Mouse (Mus musculus) midbrain, embryonic 13.5 days (tissue): ENCODE measurements around the gene Fbxo42. TPM values are rescaled to one million over a fixed set of nuclear protein-coding genes. Genes with fewer than 3 reads are reported as not detected.

Source experiments
- ATAC-seq: fragments of 200-750 bp; cut with Nextera tagmentation; 2 replicates; pipeline ENCODE4 v1.8.0; 2017; ENCODE audit warnings: mild to moderate bottlenecking, moderate TSS enrichment, moderate library complexity
- H3K27ac ChIP-seq: fragments of 300-500 bp; sonication (generic); 2 replicates; pipeline ENCODE4 v1.5.1; 2015; ENCODE audit warnings: inconsistent platforms, mild to moderate bottlenecking, moderate library complexity
- H3K27me3 ChIP-seq: fragments of 300-500 bp; sonication (generic); 2 replicates; pipeline ENCODE4 v1.6.1; 2015; ENCODE audit warnings: mild to moderate bottlenecking, inconsistent platforms
- H3K36me3 ChIP-seq: fragments of 300-500 bp; sonication (generic); 2 replicates; pipeline ENCODE4 v1.6.1; 2015; ENCODE audit warnings: mild to moderate bottlenecking, inconsistent platforms
- H3K4me1 ChIP-seq: fragments of 300-500 bp; sonication (generic); replicated peaks from 2 replicates; pipeline ENCODE4 v1.6.1; 2015; ENCODE audit warnings: inconsistent platforms
- H3K4me2 ChIP-seq: fragments of 300-500 bp; sonication (generic); replicated peaks from 2 replicates; pipeline ENCODE4 v1.6.1; 2015; ENCODE audit warnings: moderate library complexity, mild to moderate bottlenecking, inconsistent platforms
- H3K4me3 ChIP-seq: fragments of 300-500 bp; sonication (generic); replicated peaks from 2 replicates; pipeline ENCODE4 v1.5.1; 2015; ENCODE audit warnings: mild to moderate bottlenecking, inconsistent platforms
- H3K9ac ChIP-seq: fragments of 300-500 bp; sonication (generic); replicated peaks from 2 replicates; pipeline ENCODE4 v1.6.1; 2015; ENCODE audit warnings: mild to moderate bottlenecking, inconsistent platforms
- H3K9me3 ChIP-seq: fragments of 300-500 bp; sonication (generic); 2 replicates; pipeline ENCODE4 v1.6.1; 2016; ENCODE audit warnings: mild to moderate bottlenecking, inconsistent platforms
- WGBS: fragments of 180-500 bp; shearing (Covaris S2); methylation state at CpG from one replicate; pipeline ENCODE4 v1.1.7; 2015; 5-methylcytosine and 5-hydroxymethylcytosine counted together
- polyA plus RNA-seq: library from polyadenylated mRNA; unstranded; fragments of >200 nt; fragmentation: Nextera tagmentation; extraction: Ambion mirVana; gene quantifications from 2 replicates; pipeline ENCODE4 v1.2.1, GENCODE M21; 2015

The Fbxo42 gene
- polyA plus RNA-seq, 1 experiment from 2014 or later = 26.3 TPM

DNA sequence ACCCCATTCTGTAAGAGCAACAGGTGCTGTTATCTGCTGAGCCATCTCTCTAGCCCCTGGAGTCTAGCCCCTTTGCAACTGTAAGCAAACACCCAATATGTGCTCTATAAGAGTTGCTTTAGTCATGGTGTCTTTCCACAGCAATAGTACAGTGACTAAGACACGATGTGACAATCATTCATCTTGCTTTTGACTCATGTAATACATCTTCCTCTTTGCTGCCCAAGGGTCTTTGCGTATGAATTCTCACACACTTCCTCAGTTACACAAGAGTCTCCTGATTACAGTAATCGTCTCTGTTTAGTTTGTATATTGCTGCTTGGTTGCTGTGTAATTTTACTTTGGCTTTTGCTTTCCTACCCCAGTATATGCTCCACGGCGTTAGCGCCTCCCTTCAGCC is 34.3 kb downstream of the Fbxo42 start:
- Histone ChIP-seq H3K36me3 (peaks cover 51% of the 10 kb centered on the region), H3K4me1 (peaks cover 22% of the 10 kb centered on the region), H3K9me3 (no peaks in the 10 kb centered on the region), H3K4me3 (no peak overlapping the region), H3K27ac (no peak overlapping the region), H3K27me3 (no peaks in the 10 kb centered on the region), H3K9ac (no peak overlapping the region), H3K4me2 (no peak overlapping the region)
- WGBS = 97% methylated on average over 6 of the region's 6 CpGs
- no peak for ATAC-seq

DNA sequence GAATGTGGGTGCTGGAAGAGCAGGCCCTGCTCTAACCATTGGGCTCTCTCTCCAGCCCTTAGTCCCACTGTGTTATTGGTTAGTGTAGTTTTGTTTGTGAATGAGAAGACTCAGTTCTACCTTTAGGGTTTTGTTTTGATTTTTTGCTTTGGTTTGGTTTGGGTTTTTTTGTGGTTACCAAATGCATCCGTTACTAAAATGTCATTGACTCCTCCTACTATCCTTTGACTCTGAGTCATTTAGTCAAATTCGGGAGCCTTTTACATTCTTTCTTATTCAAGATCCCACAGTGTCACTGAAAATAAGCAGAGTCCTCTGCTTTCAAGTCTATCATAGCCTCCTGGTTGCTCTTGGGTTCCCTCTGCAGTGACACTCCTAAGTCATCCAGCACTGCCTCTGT is 36.2 kb downstream of the Fbxo42 start:
- Histone ChIP-seq H3K36me3 (peaks cover 46% of the 10 kb centered on the region), H3K4me3 (no peak overlapping the region), H3K9ac (no peak overlapping the region), H3K9me3 (no peaks in the 10 kb centered on the region), H3K27ac (no peak overlapping the region), H3K4me1 (peaks cover 14% of the 10 kb centered on the region), H3K27me3 (no peaks in the 10 kb centered on the region), H3K4me2 (no peak overlapping the region)
- 96% methylated on average over 2 of the region's 2 CpGs for WGBS
- ATAC-seq = no peak

DNA sequence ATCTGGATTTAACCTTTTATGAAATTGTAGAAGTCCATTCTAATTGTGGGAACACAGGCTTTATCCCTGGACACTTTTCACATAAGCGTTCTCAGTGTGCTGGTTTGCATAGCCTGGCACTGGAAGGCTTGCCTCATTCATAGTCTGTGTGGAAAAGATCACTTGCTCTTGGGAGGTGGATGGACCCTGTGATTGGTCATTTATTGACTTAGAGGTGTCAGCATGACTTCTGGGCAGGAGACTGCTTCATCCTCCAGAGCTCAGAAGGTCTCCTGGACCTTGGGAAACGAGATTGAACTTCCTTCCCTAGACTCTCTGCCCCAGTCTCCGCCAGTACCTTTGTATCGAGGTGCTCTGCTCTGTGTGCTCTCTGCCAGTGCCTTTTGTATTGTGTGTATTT is 36.7 kb downstream of the Fbxo42 start:
- H3K4me2 ChIP-seq = no peak overlapping the region
- peaks cover 9% of the 10 kb centered on the region for H3K4me1 ChIP-seq
- no peak overlapping the region for H3K4me3 ChIP-seq
- H3K9me3 ChIP-seq = no peaks in the 10 kb centered on the region
- H3K9ac ChIP-seq = no peak overlapping the region
- WGBS = 94% methylated on average over 4 of the region's 4 CpGs
- H3K27ac ChIP-seq = no peak overlapping the region
- H3K36me3 ChIP-seq = peaks cover 48% of the 10 kb centered on the region
- no peak for ATAC-seq
- H3K27me3 ChIP-seq = no peaks in the 10 kb centered on the region

DNA sequence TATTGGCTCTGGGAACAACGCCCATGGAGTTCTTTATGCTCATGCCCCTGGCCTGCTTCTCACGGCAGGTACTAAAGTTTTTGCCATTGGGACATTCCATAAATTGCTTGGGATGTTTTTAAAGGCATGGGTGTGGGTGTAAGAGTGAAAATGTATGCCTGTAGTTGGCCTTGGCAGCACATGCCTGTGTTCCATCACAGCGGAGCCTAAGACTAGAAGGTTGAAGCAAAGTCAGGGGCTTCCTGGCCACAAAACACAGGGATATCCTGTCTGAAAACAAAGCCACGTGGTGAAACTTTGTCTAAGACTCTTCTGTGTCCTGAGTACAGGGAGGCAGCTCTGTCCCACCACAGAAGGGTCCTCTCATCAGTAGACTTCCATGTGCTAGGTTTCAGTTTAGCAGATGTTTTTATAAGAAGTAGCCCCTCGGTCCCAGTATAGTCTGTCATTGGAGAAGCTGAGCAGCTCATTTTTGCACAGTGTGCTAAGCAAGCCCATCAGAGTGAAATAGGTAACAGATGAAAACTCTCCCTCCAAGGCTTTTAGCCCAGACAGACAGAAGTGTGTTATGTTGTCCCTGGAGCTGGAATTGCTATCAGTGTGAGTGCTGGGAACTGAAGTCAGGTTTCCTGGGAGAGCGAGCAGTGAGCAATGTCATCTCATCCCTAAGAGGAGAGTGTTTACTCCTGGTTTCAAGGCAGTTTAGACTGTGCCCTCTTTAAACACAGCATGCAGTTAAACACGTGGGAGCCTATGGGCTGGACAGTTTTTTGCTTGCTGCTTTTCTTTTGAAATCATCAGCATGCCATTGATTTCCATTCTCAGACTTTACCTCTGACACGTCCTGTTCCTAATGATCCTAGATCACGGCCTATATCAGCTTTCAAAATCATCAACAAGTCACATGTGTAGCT is 39.5 kb downstream of the Fbxo42 start:
- no peaks in the 10 kb centered on the region for H3K27me3 ChIP-seq
- H3K9ac ChIP-seq = no peak overlapping the region
- H3K27ac ChIP-seq = no peak overlapping the region
- ATAC-seq = no peak
- H3K4me1 ChIP-seq = peaks cover 7% of the 10 kb centered on the region; the same call in 1 of the 2 replicates
- peaks cover 54% of the 10 kb centered on the region for H3K36me3 ChIP-seq
- H3K9me3 ChIP-seq = no peaks in the 10 kb centered on the region
- WGBS = 84% methylated on average over 9 of the region's 9 CpGs
- no peak overlapping the region for H3K4me2 ChIP-seq
- no peak overlapping the region for H3K4me3 ChIP-seq

DNA sequence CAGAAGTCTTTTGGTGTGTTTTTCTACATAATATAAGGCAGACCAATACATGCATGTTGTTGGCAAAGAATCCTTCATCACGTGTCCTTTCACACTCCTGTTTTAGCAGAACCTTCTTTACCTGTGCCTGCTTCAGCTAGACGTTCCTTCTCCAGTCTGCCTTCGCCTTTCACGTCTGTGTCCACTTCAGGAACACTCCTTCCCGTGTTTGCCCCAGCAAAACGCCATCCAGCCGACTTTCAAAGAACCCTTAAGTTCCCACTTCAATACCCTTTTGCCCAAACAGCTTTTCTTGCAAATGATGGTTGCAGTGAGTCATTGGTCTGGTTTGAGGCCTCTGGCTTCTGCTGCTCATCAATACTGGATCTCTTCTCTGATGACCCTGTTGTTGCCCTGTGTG is 43.6 kb downstream of the Fbxo42 start:
- Histone ChIP-seq H3K4me1 (peaks cover 3% of the 10 kb centered on the region; the same call in 1 of the 2 replicates), H3K4me2 (no peak overlapping the region), H3K27ac (no peak overlapping the region), H3K27me3 (no peaks in the 10 kb centered on the region), H3K9ac (no peak overlapping the region), H3K4me3 (no peak overlapping the region), H3K36me3 (peaks cover 60% of the 10 kb centered on the region), H3K9me3 (no peaks in the 10 kb centered on the region)
- ATAC-seq = no peak
- whole genome bisulfite sequencing = 88% methylated on average over 7 of the region's 7 CpGs

DNA sequence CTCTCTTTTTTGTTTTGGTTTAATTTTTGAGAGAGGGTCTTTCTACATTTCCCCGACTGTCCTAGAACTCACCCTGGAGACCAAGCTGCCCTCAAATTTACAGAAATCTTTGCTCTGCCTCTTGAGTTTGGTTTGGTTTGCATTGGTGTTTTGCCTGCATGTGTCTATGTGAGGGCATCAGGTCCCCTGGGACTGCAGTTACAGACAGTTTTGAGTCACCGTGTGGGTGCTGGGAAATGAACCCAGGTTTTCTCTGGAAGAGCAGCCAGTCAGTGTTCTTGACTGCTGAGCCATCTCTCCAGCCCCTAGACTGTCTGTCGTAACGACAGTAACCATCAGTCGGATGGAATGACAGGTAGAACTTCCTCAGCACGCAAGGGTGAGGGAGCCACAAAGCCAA is 46.8 kb downstream of the Fbxo42 start:
- H3K9me3 ChIP-seq = no peaks in the 10 kb centered on the region
- no peak overlapping the region for H3K4me2 ChIP-seq
- WGBS = 96% methylated on average over 6 of the region's 6 CpGs
- no peaks in the 10 kb centered on the region for H3K4me1 ChIP-seq
- no peak for ATAC-seq
- H3K36me3 ChIP-seq = peaks cover 86% of the 10 kb centered on the region
- no peaks in the 10 kb centered on the region for H3K27me3 ChIP-seq
- H3K9ac ChIP-seq = no peak overlapping the region
- no peak overlapping the region for H3K4me3 ChIP-seq
- no peak overlapping the region for H3K27ac ChIP-seq

DNA sequence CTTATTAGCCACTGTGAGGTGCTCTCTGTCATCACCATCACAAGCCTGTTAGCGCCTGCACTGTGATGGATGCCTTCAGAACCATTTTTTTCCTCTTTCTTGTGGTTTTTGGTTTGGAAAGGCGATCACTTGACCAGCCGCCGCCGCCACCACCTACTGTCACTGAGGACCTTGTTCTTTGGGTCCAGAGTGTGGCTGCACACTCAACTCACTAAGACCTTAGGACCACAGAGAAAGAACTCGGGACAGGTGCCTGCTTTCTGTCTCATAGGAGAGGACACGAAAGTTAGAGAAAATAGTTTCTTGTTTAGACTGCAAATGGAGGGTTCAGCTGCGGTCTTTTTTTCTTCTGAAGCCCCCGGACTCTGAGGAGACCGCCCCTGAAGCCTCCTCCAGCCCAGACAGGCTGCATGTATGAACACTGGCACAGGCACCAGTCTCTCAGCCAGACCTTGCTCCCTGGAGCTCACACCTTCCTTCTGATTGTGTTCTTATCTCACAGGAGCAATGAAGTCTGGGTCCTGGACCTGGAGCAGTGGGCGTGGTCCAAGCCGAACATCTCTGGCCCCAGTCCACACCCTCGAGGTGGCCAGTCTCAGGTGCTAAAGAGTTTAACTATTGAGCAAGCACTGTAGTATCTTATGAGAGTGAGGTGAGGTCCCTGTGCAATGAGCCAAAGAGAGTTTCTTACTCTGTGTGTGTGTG is 49.4 kb downstream of the Fbxo42 start:
- Histone ChIP-seq H3K27ac (no peak overlapping the region), H3K9ac (no peak overlapping the region), H3K4me2 (no peak overlapping the region), H3K4me1 (no peaks in the 10 kb centered on the region), H3K27me3 (no peaks in the 10 kb centered on the region), H3K9me3 (no peaks in the 10 kb centered on the region), H3K36me3 (peaks cover 87% of the 10 kb centered on the region), H3K4me3 (no peak overlapping the region)
- ATAC-seq = no peak
- 94% methylated on average over 13 of the region's 13 CpGs for WGBS

DNA sequence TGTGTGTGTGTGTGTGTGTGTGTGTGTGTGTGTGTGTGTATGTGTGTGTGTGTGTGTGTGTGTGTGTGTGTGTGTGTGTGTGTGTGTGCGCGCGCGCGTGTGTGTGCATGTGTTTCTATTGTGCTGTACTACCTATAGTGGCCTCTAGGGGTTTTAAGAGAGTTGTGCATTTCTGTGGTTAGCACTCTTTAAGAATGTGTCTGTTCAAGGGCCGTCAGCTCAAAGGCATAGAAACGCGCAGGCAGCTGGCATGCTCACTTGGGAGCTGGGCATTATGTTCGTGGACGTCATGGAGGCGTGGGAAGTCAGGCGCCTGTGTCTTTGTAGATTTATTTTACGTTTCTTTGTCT is 49.9 kb downstream of the Fbxo42 start:
- Histone ChIP-seq H3K4me1 (no peaks in the 10 kb centered on the region), H3K36me3 (peaks cover 89% of the 10 kb centered on the region), H3K4me2 (no peak overlapping the region), H3K9ac (no peak overlapping the region), H3K9me3 (no peaks in the 10 kb centered on the region), H3K4me3 (no peak overlapping the region), H3K27ac (no peak overlapping the region), H3K27me3 (no peaks in the 10 kb centered on the region)
- 95% methylated on average over 8 of the region's 13 CpGs for WGBS
- ATAC-seq = no peak

DNA sequence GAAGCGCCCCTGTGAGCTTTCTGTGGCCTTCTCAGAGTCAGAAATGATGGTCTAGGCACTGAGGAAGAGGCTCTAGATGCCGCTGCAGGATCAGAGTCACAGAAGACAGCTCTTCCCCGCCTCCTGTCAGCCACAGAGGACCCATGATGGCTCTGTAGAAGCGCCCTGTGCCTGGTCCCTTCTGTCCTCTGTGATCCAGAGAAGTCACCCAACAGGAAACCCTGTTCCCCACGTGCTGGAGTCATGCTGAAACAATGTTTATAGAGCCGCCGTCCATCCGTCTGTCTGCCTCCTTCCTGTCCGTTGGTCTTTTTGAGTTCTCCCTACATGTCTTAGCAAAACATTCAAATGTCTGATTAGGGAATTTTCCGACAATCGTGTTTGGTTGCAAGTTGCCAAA is 53.2 kb downstream of the Fbxo42 start:
- Histone ChIP-seq H3K9me3 (no peaks in the 10 kb centered on the region), H3K4me1 (no peaks in the 10 kb centered on the region), H3K27me3 (no peaks in the 10 kb centered on the region), H3K4me3 (no peak overlapping the region), H3K4me2 (no peak overlapping the region), H3K27ac (no peak overlapping the region), H3K9ac (no peak overlapping the region), H3K36me3 (peaks cover 77% of the 10 kb centered on the region)
- ATAC-seq = no peak
- WGBS = 87% methylated on average over 11 of the region's 11 CpGs

DNA sequence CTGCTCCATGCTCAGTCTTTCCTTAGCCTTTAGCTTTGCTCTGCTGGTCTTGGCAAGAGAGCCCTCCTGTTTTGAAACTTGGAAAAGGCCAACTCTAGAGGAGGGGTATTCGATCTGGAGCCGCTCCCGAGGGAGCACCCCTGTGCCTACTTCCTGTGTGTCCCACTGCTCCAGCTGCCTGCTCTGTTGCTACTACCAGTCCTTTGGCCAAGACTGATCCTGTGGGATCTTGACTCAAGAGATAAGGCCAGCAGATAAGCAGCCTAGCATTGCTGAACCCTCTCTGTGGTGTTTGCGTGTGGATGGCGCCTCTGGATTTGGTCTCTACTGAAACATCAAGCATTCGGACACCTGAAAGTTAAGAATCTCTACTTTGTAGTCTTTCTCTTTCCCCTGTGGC is 54.5 kb downstream of the Fbxo42 start:
- WGBS = 97% methylated on average over 6 of the region's 6 CpGs
- no peak for ATAC-seq

DNA sequence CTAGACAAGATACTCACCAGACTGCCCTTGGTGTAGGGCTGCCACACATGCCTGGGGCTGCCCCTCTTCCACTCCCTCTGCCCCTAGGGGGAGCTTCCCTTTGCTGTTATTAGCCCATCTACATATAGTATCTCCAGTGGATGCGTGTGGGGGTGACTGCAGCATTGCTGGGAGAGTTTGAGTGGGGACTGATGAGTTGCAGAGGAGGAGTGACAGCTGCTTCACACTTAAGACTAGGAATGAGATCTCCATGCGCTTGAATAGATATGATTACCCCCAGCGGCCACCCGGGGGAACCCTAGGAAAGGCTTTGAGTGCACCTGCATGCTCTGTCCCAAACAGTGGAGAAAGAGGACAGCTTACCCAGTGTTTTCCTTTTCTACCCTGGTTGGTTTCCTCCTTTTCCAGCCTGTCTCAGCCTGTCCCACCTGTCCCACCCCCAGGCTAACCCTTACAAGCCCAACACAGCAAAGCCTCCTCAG is 56.9 kb downstream of the Fbxo42 start:
- no peak overlapping the region for H3K9ac ChIP-seq
- H3K4me3 ChIP-seq = no peak overlapping the region
- peak; percentile 37; the same call in 1 of the 2 replicates for ATAC-seq
- 73% methylated on average over 4 of the region's 4 CpGs for WGBS
- H3K9me3 ChIP-seq = no peaks in the 10 kb centered on the region
- no peak overlapping the region for H3K27ac ChIP-seq
- H3K36me3 ChIP-seq = peaks cover 50% of the 10 kb centered on the region
- no peaks in the 10 kb centered on the region for H3K27me3 ChIP-seq
- no peak overlapping the region for H3K4me2 ChIP-seq
- H3K4me1 ChIP-seq = no peaks in the 10 kb centered on the region

More for the DNA sequence above, 54.5 kb downstream of the Fbxo42 start:
- Histone ChIP-seq H3K9me3 (no peaks in the 10 kb centered on the region), H3K4me1 (no peaks in the 10 kb centered on the region), H3K4me3 (no peak overlapping the region), H3K27me3 (no peaks in the 10 kb centered on the region), H3K4me2 (no peak overlapping the region), H3K9ac (no peak overlapping the region), H3K27ac (no peak overlapping the region), H3K36me3 (peaks cover 73% of the 10 kb centered on the region)

DNA sequence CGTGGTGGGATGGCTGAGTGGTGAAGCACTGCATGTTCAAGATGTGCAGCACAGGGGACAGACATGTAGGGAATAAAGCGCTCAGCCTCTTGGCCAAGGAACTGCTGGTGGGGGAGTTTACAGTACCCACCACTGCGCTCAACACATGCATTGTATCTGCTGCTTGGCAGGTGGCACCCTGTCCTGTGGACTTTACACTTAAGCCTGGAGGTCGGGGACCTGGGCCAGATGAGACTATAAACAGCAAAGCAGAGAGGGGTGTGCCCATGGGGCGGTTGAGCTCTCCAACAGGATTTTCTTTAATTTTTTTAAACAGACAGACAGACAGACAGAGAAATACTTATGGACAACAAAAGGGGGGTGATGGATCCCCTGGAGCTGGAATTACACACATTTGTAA is 59.4 kb downstream of the Fbxo42 start:
- H3K4me2 ChIP-seq = no peak overlapping the region
- H3K27me3 ChIP-seq = no peaks in the 10 kb centered on the region
- no peak overlapping the region for H3K9ac ChIP-seq
- peaks cover 6% of the 10 kb centered on the region; the same call in 1 of the 2 replicates for H3K4me1 ChIP-seq
- ATAC-seq = no peak
- H3K36me3 ChIP-seq = peaks cover 28% of the 10 kb centered on the region
- H3K9me3 ChIP-seq = no peaks in the 10 kb centered on the region
- H3K4me3 ChIP-seq = no peak overlapping the region
- 95% methylated on average over 5 of the region's 5 CpGs for WGBS
- no peak overlapping the region for H3K27ac ChIP-seq
